21 mouse cellular contexts compared by ENCODE assay signal in genomic region chr10:127200279-127200678, GRCm38 (mm10). TPM values are rescaled to one million over a fixed set of nuclear protein-coding genes. Genes with fewer than 3 reads are reported as not detected.
DNase-seq lines count a peak whose midpoint lies in the region; ATAC-seq and TF ChIP-seq lines count a peak whose summit lies in the region.
"Had no signal": no experiment of that assay in that cellular context is flagged by ENCODE, and none has a peak within 500 bp of the region (broad histone marks: within the 10 kb centered on the region; RNA-seq: fewer than 3 reads in every experiment).

No protein-coding gene starts in this region.

- 87% methylated on average over 8 of the region's 8 CpGs for WGBS in forebrain, postnatal 0 days
- 89% methylated on average over 8 of the region's 8 CpGs for WGBS in forebrain, embryonic 16.5 days
- 86% methylated on average over 8 of the region's 8 CpGs for WGBS in liver, postnatal 0 days (ENCODE audit: insufficient replicate concordance)

- no peak for TF ChIP-seq EP300 in liver, postnatal 0 days (IDR thresholded peaks at IDR 0.05; ENCODE audit: low read depth)

- H3K27me3 ChIP-seq in forebrain, postnatal 0 days (ENCODE audit: insufficient read depth, low read length), result no peaks in the 10 kb centered on the region
- H3K27me3 ChIP-seq in forebrain, embryonic 16.5 days (replicated peaks; ENCODE audit: control insufficient read depth, insufficient read depth, low read length), result no peaks in the 10 kb centered on the region
- no peaks in the 10 kb centered on the region for H3K27me3 ChIP-seq in liver, postnatal 0 days (ENCODE audit: insufficient read depth, low read length)
- H3K27me3 ChIP-seq: forebrain, embryonic 12.5 days; heart, embryonic 15.5 days; limb, embryonic 12.5 days; megakaryocyte, embryonic 14.5 days; neural tube, embryonic 12.5 days; Patski had no signal

- peaks cover 55% of the 10 kb centered on the region for H3K36me3 ChIP-seq in forebrain, postnatal 0 days (ENCODE audit: insufficient read depth)
- H3K36me3 ChIP-seq in forebrain, embryonic 16.5 days (ENCODE audit: control insufficient read depth, insufficient read depth), result peaks cover 24% of the 10 kb centered on the region
- peaks cover 52% of the 10 kb centered on the region for H3K36me3 ChIP-seq in liver, postnatal 0 days (replicated peaks; ENCODE audit: insufficient read depth, low read length)

- no peak overlapping the region for H3K9ac ChIP-seq in forebrain, postnatal 0 days
- H3K9ac ChIP-seq in forebrain, embryonic 16.5 days (replicated peaks; ENCODE audit: low read depth, low read length), result no peak overlapping the region
- no peak overlapping the region for H3K9ac ChIP-seq in liver, postnatal 0 days (replicated peaks)
- H3K9ac ChIP-seq: forebrain, embryonic 12.5 days; heart, embryonic 15.5 days; limb, embryonic 12.5 days; neural tube, embryonic 12.5 days had no signal

- intact Hi-C loops in left cerebral cortex, adult 2 months (cut with DNase I), result no loop called here
- intact Hi-C loops in left cerebral cortex, postnatal 14 days (cut with DNase I), result no loop called here

- H3K4me2 ChIP-seq in forebrain, postnatal 0 days (ENCODE audit: low read depth), result no peak overlapping the region
- no peak overlapping the region for H3K4me2 ChIP-seq in forebrain, embryonic 16.5 days (ENCODE audit: low read length)
- H3K4me2 ChIP-seq in liver, postnatal 0 days (ENCODE audit: low read depth, low read length), result no peak overlapping the region
- H3K4me2 ChIP-seq: forebrain, embryonic 12.5 days; heart, embryonic 15.5 days; limb, embryonic 12.5 days; neural tube, embryonic 12.5 days had no signal

- no peaks in the 10 kb centered on the region for H3K9me3 ChIP-seq in forebrain, postnatal 0 days (ENCODE audit: low read length)
- H3K9me3 ChIP-seq in forebrain, embryonic 16.5 days (ENCODE audit: control insufficient read depth, low read length), result no peaks in the 10 kb centered on the region
- no peaks in the 10 kb centered on the region for H3K9me3 ChIP-seq in liver, postnatal 0 days (ENCODE audit: low read length)
- H3K9me3 ChIP-seq: forebrain, embryonic 12.5 days; heart, embryonic 15.5 days; limb, embryonic 12.5 days; megakaryocyte, embryonic 14.5 days; neural tube, embryonic 12.5 days had no signal

- DNase-seq in forebrain, postnatal 0 days, result no peak
- DNase-seq in left cerebral cortex, adult 2 months (ENCODE audit: extremely low spot score in 1 of 2, low spot score in 2 of 2), result no peak
- no peak for DNase-seq in left cerebral cortex, postnatal 14 days (ENCODE audit: low spot score in 2 of 2)
- DNase-seq in NIH3T3 (ENCODE audit: low read depth), result peak; percentile 35
- DNase-seq in liver, postnatal 0 days, result no peak
- no peak for DNase-seq in ovary, postnatal 36 days (ENCODE audit: low spot score)
- DNase-seq in spleen, adult 12 weeks (ENCODE audit: low spot score), result no peak
- DNase-seq: adrenal gland, postnatal 14 days; cerebellum, adult 9-10 months; kidney, postnatal 10 days; right cerebral cortex, postnatal 4 days; thymus, postnatal 4 days had no signal

- H3K4me3 ChIP-seq in forebrain, postnatal 0 days (ENCODE audit: low read depth, low read length), result no peak overlapping the region
- no peak overlapping the region for H3K4me3 ChIP-seq in forebrain, embryonic 16.5 days (replicated peaks; ENCODE audit: low read length)
- H3K4me3 ChIP-seq in left cerebral cortex, adult 2 months, result no peak overlapping the region
- no peak overlapping the region for H3K4me3 ChIP-seq in liver, postnatal 0 days (ENCODE audit: low read depth, low read length)
- H3K4me3 ChIP-seq: forebrain, embryonic 12.5 days; heart, embryonic 15.5 days; limb, embryonic 12.5 days; megakaryocyte, embryonic 14.5 days; neural tube, embryonic 12.5 days had no signal

- TF ChIP-seq CTCF in forebrain, postnatal 0 days (IDR thresholded peaks at IDR 0.05; ENCODE audit: low read depth), result peak; percentile 29; the same call in 1 of the 2 replicates
- peak; percentile 39 for TF ChIP-seq CTCF in left cerebral cortex, adult 2 months (IDR thresholded peaks at IDR 0.05)
- TF ChIP-seq CTCF in liver, postnatal 0 days (IDR thresholded peaks at IDR 0.05; ENCODE audit: low read depth), result peak; percentile 40

- H3K4me1 ChIP-seq in forebrain, postnatal 0 days (ENCODE audit: insufficient read depth), result no peaks in the 10 kb centered on the region
- H3K4me1 ChIP-seq in forebrain, embryonic 16.5 days (replicated peaks; ENCODE audit: control insufficient read depth, insufficient read depth, low read length), result peaks cover 8% of the 10 kb centered on the region
- peaks cover 22% of the 10 kb centered on the region for H3K4me1 ChIP-seq in liver, postnatal 0 days (ENCODE audit: insufficient read depth)

- no peak overlapping the region for H3K27ac ChIP-seq in forebrain, postnatal 0 days (ENCODE audit: low read depth, low read length)
- H3K27ac ChIP-seq in forebrain, embryonic 16.5 days (ENCODE audit: low read length), result no peak overlapping the region
- H3K27ac ChIP-seq in left cerebral cortex, adult 2 months, result peak overlapping the region; percentile 44; the same call in 1 of the 2 replicates
- H3K27ac ChIP-seq in liver, postnatal 0 days (ENCODE audit: low read depth), result no peak overlapping the region
- H3K27ac ChIP-seq: forebrain, embryonic 12.5 days; heart, embryonic 15.5 days; limb, embryonic 12.5 days; neural tube, embryonic 12.5 days had no signal

- ATAC-seq in forebrain, postnatal 0 days, result no peak
- no peak for ATAC-seq in forebrain, embryonic 16.5 days
- ATAC-seq in liver, postnatal 0 days, result no peak
- ATAC-seq: activated CD4-positive, CD25-positive, alpha-beta regulatory T cell, adult 4 months; midbrain, embryonic 16.5 days; Patski had no signal

RNA-seq across cellular contexts. Expression of gene Dtx3, which starts 4.8 kb away (rescaled TPM):
- total RNA-seq in forebrain, postnatal 0 days (2014; rRNA removed), result 198 and 245 TPM in 2 replicates
- polyA plus RNA-seq in forebrain, postnatal 0 days (2015; fragmentation: Nextera tagmentation; extraction: Ambion mirVana), result 175 and 178 TPM in 2 replicates
- 179 and 224 TPM in 2 replicates for polyA plus RNA-seq in forebrain, embryonic 16.5 days (2015; fragmentation: Nextera tagmentation; extraction: Ambion mirVana)
- total RNA-seq in left cerebral cortex, adult 2 months (2021), result 100 to 1,000 TPM; 207 to 223 TPM
- 100 to 1,000 TPM; 202 to 203 TPM for total RNA-seq in left cerebral cortex, postnatal 14 days (2021)
- 8.8 and 8.9 TPM in 2 replicates for polyA plus RNA-seq in liver, postnatal 0 days (2015; fragmentation: Nextera tagmentation; extraction: Ambion mirVana)

RNA-seq across cellular contexts. Expression of gene Arhgef25, which starts 10.4 kb away (rescaled TPM):
- 45.4 and 61.3 TPM in 2 replicates for total RNA-seq in forebrain, postnatal 0 days (2014; rRNA removed)
- polyA plus RNA-seq in forebrain, postnatal 0 days (2015; fragmentation: Nextera tagmentation; extraction: Ambion mirVana), result 14.8 and 16.9 TPM in 2 replicates
- polyA plus RNA-seq in forebrain, embryonic 16.5 days (2015; fragmentation: Nextera tagmentation; extraction: Ambion mirVana), result 32.3 and 33.0 TPM in 2 replicates
- 100 to 1,000 TPM; 198 to 208 TPM for total RNA-seq in left cerebral cortex, adult 2 months (2021)
- 100 to 1,000 TPM in 1 of 2 experiments, 10 to 100 TPM in 1; 92.9 to 103 TPM for total RNA-seq in left cerebral cortex, postnatal 14 days (2021)
- 1.9 and 2.6 TPM in 2 replicates for polyA plus RNA-seq in liver, postnatal 0 days (2015; fragmentation: Nextera tagmentation; extraction: Ambion mirVana)
- polyA plus RNA-seq: activated CD4-positive, CD25-positive, alpha-beta regulatory T cell, adult 4 months had no signal

RNA-seq across cellular contexts. Expression of gene Pip4k2c, which starts 11.1 kb away (rescaled TPM):
- 21.5 and 23.3 TPM in 2 replicates for total RNA-seq in forebrain, postnatal 0 days (2014; rRNA removed)
- polyA plus RNA-seq in forebrain, postnatal 0 days (2015; fragmentation: Nextera tagmentation; extraction: Ambion mirVana), result 17.8 and 20.1 TPM in 2 replicates
- 26.7 and 28.4 TPM in 2 replicates for polyA plus RNA-seq in forebrain, embryonic 16.5 days (2015; fragmentation: Nextera tagmentation; extraction: Ambion mirVana)
- 100 to 1,000 TPM; 113 to 115 TPM for total RNA-seq in left cerebral cortex, adult 2 months (2021)
- total RNA-seq in left cerebral cortex, postnatal 14 days (2021), result 10 to 100 TPM; 63.6 to 78.9 TPM
- polyA plus RNA-seq in liver, postnatal 0 days (2015; fragmentation: Nextera tagmentation; extraction: Ambion mirVana), result 14.7 and 17.7 TPM in 2 replicates

RNA-seq across cellular contexts. Expression of gene Slc26a10, which starts 19.8 kb away (rescaled TPM):
- total RNA-seq in forebrain, postnatal 0 days (2014; rRNA removed), result 0.10 TPM in 1 of 2 replicates, not detected in the other
- polyA plus RNA-seq in forebrain, postnatal 0 days (2015; fragmentation: Nextera tagmentation; extraction: Ambion mirVana), result 0.80 and 1.1 TPM in 2 replicates
- 1.0 and 1.6 TPM in 2 replicates for polyA plus RNA-seq in forebrain, embryonic 16.5 days (2015; fragmentation: Nextera tagmentation; extraction: Ambion mirVana)
- 1 to 10 TPM; 3.8 TPM for total RNA-seq in left cerebral cortex, adult 2 months (2021)
- 1 to 10 TPM; 1.1 to 1.4 TPM for total RNA-seq in left cerebral cortex, postnatal 14 days (2021)
- 2.0 TPM in 2 replicates for polyA plus RNA-seq in liver, postnatal 0 days (2015; fragmentation: Nextera tagmentation; extraction: Ambion mirVana)

RNA-seq across cellular contexts. Expression of gene B4galnt1, which starts 35.3 kb away (rescaled TPM):
- total RNA-seq in forebrain, postnatal 0 days (2014; rRNA removed), result 87.9 and 94.4 TPM in 2 replicates
- 87.3 and 87.8 TPM in 2 replicates for polyA plus RNA-seq in forebrain, postnatal 0 days (2015; fragmentation: Nextera tagmentation; extraction: Ambion mirVana)
- polyA plus RNA-seq in forebrain, embryonic 16.5 days (2015; fragmentation: Nextera tagmentation; extraction: Ambion mirVana), result 41.5 and 45.8 TPM in 2 replicates
- 100 to 1,000 TPM; 122 to 125 TPM for total RNA-seq in left cerebral cortex, adult 2 months (2021)
- 100 to 1,000 TPM; 108 to 110 TPM for total RNA-seq in left cerebral cortex, postnatal 14 days (2021)
- 27.2 and 32.2 TPM in 2 replicates for polyA plus RNA-seq in liver, postnatal 0 days (2015; fragmentation: Nextera tagmentation; extraction: Ambion mirVana)
